Comparison of ENCODE assay signal across 8 mouse cellular contexts in genomic region chr6:44067841-44068240, GRCm38 (mm10).
"Had no signal": no experiment of that assay in that cellular context is flagged by ENCODE, and none has a peak within 500 bp of the region (broad histone marks: within the 10 kb centered on the region; RNA-seq: fewer than 3 reads in every experiment).

No protein-coding gene starts in this region.

- DNase-seq: liver, postnatal 0 days; lung, adult 2 months; lung, postnatal 14 days; lung, postnatal 36 days; right cerebral cortex, postnatal 14 days; thymus, adult 2 months; thymus, postnatal 25 days; thymus, postnatal 4 days had no signal
